Mouse (Mus musculus): ENCODE measurements around the gene Kcnk5. TPM values are rescaled to one million over a fixed set of nuclear protein-coding genes. Genes with fewer than 3 reads are reported as not detected.
A peak's percentile ranks its signal among the peaks of the same experiment; 100 is the strongest.

Gene Kcnk5
- polyA plus RNA-seq, 1 experiment from 2014 or later, result 6.2 TPM

DNA sequence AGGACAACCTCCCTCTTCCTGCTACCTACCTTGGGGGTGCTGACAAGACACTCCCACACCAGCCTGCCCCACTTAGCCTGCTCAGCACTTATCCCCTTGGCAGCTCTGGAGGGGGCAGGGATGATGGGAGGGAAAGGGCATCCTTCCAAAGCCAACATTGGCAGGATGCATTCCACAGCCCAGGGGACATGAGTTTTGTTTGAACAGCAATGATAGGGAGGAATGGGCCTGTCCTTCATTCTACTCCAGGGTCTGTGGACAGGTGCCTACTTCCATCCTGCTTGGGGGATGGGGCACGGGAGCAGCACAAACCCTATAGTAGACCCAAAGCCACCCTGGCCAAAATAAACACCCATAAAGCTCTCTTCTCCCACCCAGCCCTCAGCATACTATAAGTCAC lies 16.2 kb downstream of the Kcnk5 start:
- Histone ChIP-seq H3K4me2 (no peak overlapping the region), H3K4me3 (replicated peaks) (no peak overlapping the region), H3K36me3 (0 out of 2 replicates have a peak, but pooled peaks cover 12% of the 10 kb centered on the region), H3K27me3 (no peaks in the 10 kb centered on the region), H3K4me1 (replicated peaks) (peaks cover 93% of the 10 kb centered on the region), H3K9me3 (replicated peaks) (no peaks in the 10 kb centered on the region), H3K9ac (no peak overlapping the region), H3K27ac (no peak overlapping the region; the same call in 1 of the 2 replicates)
- 67% methylated on average over 1 of the region's 1 CpGs for WGBS (ENCODE audit: insufficient replicate concordance)
- no peak for DNase-seq
- 0 out of 2 replicates have a peak, but pooled peaks have one; percentile 22 for ATAC-seq (ENCODE audit: low read depth)

DNA sequence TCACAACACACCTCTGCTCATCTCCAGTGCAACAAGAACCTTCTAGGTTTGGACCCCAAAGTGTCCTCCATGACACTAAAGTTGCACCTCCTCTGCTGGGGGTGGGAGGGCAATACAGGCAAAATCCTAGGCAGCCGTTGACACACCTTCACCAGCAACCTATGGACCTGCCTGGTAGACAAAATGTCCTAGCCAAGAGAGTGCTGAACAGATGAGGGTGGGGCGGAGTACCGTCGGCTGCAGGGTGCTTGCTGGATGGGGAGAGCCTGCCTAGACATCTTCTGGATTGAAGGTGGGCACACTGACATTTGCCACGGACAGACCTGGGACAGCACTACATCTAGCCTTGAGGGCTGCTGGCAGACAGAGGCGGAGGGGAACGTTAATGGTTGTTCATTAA lies 17.2 kb downstream of the Kcnk5 start:
- no peaks in the 10 kb centered on the region for H3K27me3 ChIP-seq
- H3K27ac ChIP-seq, result no peak overlapping the region
- peaks cover 92% of the 10 kb centered on the region for H3K4me1 ChIP-seq (replicated peaks)
- 0 out of 2 replicates have a peak, but pooled peaks cover 9% of the 10 kb centered on the region for H3K36me3 ChIP-seq
- H3K9me3 ChIP-seq (replicated peaks), result no peaks in the 10 kb centered on the region
- 74% methylated on average over 7 of the region's 7 CpGs for WGBS (ENCODE audit: insufficient replicate concordance)
- no peak for DNase-seq
- ATAC-seq (ENCODE audit: low read depth), result 0 out of 2 replicates have a peak, but pooled peaks have one; percentile 13
- no peak overlapping the region for H3K4me3 ChIP-seq (replicated peaks)
- H3K9ac ChIP-seq, result no peak overlapping the region
- H3K4me2 ChIP-seq, result no peak overlapping the region

DNA sequence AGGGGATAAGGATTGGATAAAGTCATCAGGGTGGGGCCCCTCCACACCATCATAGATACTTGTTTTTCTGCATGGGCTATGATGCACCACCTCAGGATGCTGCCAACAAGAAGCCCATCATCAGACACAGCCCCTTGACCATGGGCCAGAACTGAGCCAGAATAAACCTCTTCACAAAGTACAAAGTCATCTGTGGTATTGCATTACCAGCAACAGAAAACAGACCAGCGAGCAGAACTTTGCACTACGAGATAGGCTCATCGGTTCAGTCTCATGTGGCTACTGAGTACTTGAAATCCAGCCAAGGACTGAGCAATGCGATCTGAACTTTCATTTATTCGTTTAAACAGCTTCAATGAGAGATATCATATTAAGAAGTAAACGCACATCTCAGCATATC lies 18.9 kb downstream of the Kcnk5 start:
- ATAC-seq (ENCODE audit: low read depth), result 0 out of 2 replicates have a peak, but pooled peaks have one; percentile 29
- Histone ChIP-seq H3K9ac (no peak overlapping the region), H3K36me3 (peaks cover 7% of the 10 kb centered on the region; the same call in 1 of the 2 replicates), H3K4me3 (replicated peaks) (no peak overlapping the region), H3K4me1 (replicated peaks) (peaks cover 82% of the 10 kb centered on the region), H3K27ac (0 out of 2 replicates have a peak overlapping the region, but pooled peaks have one; percentile 34), H3K4me2 (no peak overlapping the region), H3K27me3 (no peaks in the 10 kb centered on the region), H3K9me3 (replicated peaks) (no peaks in the 10 kb centered on the region)
- WGBS (ENCODE audit: insufficient replicate concordance), result 73% methylated on average over 6 of the region's 6 CpGs
- DNase-seq, result no peak

DNA sequence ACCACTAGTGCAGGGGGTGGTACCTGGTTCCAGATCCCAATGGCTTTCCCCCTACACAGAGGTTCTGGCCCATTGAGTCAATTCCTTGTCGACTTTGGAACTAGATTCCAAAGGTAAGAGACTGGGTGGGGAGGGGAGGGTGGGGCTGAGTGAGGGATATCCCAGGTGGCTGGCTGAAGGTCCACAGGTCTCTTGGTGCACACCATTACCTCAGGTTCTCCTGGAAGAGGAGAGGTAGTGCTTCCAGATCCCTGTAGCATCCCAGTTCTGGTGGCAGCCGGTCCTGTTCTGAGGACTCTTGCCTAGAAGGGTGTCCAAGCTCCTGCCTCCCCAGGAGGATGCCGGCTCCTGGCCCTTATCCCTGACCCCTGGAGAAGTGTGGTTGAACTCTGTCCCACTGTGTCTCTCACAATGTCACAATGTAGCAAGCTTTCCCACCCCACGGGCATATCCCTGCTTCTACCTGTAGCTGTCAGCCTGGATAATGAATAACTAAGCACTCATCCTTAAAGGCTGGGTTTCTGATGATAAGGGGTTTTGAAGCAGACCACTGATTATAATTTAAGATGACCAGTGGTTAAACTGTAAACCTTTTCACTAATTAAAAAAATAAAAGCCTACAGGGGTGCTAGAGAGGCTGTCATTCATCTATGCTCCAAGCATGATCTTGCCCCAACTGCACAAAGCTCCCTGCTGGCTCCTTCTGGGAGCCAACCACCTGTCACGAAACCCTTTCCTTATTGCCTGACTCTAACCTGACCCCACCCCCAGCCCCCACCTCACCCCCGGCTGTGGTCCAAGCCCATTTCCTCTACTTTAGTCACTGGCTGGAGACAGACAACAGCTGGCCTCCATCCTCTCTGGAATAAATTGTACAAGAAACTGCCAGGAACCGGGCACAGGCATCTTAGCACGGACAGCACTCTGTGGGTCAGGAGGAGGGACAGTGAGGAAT lies 22.6 kb downstream of the Kcnk5 start:
- peaks cover 67% of the 10 kb centered on the region for H3K4me1 ChIP-seq (replicated peaks)
- DNase-seq, result no peak
- H3K9ac ChIP-seq, result no peak overlapping the region
- H3K36me3 ChIP-seq, result peaks cover 2% of the 10 kb centered on the region; the same call in 1 of the 2 replicates
- H3K27me3 ChIP-seq, result no peaks in the 10 kb centered on the region
- 61% methylated on average over 8 of the region's 8 CpGs for WGBS (ENCODE audit: insufficient replicate concordance)
- ATAC-seq (ENCODE audit: low read depth), result no peak
- no peak overlapping the region for H3K4me2 ChIP-seq
- H3K9me3 ChIP-seq (replicated peaks), result no peaks in the 10 kb centered on the region
- no peak overlapping the region for H3K4me3 ChIP-seq (replicated peaks)
- no peak overlapping the region for H3K27ac ChIP-seq

DNA sequence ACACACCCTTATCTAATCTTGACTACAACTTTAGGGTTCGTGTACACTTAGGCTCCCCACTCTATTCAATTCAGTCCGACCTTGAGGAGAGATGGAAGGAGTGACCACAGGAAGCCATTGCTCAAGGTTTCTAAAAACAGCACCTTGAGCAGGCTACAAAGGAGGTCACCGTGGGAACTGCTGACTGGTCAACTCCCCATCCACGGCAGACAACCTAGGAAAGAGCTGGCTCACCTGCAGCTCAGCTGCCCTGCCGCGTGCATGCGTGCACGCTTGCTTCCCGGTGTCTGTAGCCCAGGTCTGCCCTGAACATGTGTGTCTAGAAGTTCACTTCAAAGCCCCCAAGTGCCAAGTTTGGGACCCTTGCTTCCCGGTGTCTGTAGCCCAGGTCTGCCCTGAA lies 24.0 kb downstream of the Kcnk5 start:
- H3K9me3 ChIP-seq (replicated peaks), result no peaks in the 10 kb centered on the region
- no peak overlapping the region for H3K4me3 ChIP-seq (replicated peaks)
- H3K36me3 ChIP-seq, result peaks cover 2% of the 10 kb centered on the region; the same call in 1 of the 2 replicates
- peaks cover 54% of the 10 kb centered on the region for H3K4me1 ChIP-seq (replicated peaks)
- no peak overlapping the region for H3K4me2 ChIP-seq
- H3K9ac ChIP-seq, result no peak overlapping the region
- H3K27ac ChIP-seq, result no peak overlapping the region
- 71% methylated on average over 10 of the region's 10 CpGs for WGBS (ENCODE audit: insufficient replicate concordance)
- no peaks in the 10 kb centered on the region for H3K27me3 ChIP-seq
- DNase-seq, result no peak
- no peak for ATAC-seq (ENCODE audit: low read depth)

DNA sequence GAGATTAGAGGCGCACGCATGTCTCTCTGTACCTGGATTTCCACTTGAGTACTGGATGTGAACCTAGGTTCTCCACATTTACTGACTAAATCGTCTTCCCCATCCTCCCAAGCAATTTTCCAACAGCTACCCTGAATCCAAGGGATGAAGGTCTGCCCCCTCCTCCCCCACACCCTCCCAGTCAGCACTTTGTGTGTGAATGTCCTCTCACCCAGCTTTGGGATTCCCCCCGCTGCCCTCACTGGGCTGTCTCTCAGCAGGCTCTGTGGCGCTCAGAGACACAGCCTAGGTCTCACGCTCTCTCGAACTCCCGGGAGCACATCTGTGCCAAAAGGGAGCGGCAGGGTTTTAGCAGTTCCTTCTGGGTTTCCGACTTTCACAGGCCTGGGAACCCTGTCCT lies 25.9 kb downstream of the Kcnk5 start:
- WGBS (ENCODE audit: insufficient replicate concordance), result 78% methylated on average over 10 of the region's 10 CpGs
- DNase-seq (no peak), ATAC-seq (ENCODE audit: low read depth) (no peak)
- H3K4me3 ChIP-seq (replicated peaks), result no peak overlapping the region
- H3K27me3 ChIP-seq, result no peaks in the 10 kb centered on the region
- no peaks in the 10 kb centered on the region for H3K9me3 ChIP-seq (replicated peaks)
- peaks cover 38% of the 10 kb centered on the region for H3K4me1 ChIP-seq (replicated peaks)
- peaks cover 2% of the 10 kb centered on the region; the same call in 1 of the 2 replicates for H3K36me3 ChIP-seq
- no peak overlapping the region for H3K9ac ChIP-seq
- H3K27ac ChIP-seq, result no peak overlapping the region
- no peak overlapping the region for H3K4me2 ChIP-seq

DNA sequence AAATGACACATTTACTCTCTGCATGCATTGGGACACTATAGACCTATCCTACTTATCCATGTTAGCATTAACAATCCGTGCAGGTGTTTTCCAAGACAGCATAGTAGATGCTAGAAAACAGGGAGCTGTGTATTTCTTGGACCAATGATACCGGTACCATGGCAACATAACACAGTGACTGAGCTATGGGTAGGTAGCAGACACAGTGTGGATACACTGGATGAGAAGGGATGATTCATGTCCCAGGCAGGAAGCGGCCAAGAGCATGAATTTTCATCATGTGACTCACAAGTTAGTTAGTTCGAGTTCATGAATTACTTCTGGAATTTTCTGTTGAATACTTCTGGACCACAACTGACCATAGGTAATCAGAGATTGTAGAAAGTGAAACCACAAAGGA lies 26.7 kb downstream of the Kcnk5 start:
- Histone ChIP-seq H3K36me3 (peaks cover 2% of the 10 kb centered on the region; the same call in 1 of the 2 replicates), H3K27me3 (no peaks in the 10 kb centered on the region), H3K27ac (no peak overlapping the region), H3K9me3 (replicated peaks) (no peaks in the 10 kb centered on the region), H3K4me3 (replicated peaks) (no peak overlapping the region), H3K4me1 (replicated peaks) (peaks cover 31% of the 10 kb centered on the region), H3K9ac (no peak overlapping the region), H3K4me2 (no peak overlapping the region)
- WGBS (ENCODE audit: insufficient replicate concordance), result 66% methylated on average over 4 of the region's 4 CpGs
- DNase-seq (no peak), ATAC-seq (ENCODE audit: low read depth) (no peak)

DNA sequence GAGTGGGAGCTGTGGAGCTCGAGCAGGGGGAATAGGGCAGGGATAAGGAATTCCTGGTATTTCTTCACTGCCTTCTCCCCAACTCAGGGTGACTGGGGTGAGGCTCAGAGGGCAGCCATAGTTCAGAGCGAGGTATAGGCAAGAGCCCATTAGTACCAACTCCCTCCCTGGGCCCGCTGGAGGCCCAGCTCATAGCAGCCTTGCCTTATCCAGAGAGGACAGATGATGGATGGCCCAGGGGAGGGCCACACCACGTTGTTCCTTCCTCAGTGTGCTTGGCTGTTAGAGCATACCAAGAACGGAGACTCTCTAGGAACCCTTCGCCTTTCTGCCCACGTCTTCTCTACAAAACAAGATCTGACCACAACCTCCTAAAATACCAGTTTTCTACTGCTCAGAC lies 27.4 kb downstream of the Kcnk5 start:
- Histone ChIP-seq H3K9ac (no peak overlapping the region), H3K4me2 (no peak overlapping the region), H3K9me3 (replicated peaks) (no peaks in the 10 kb centered on the region), H3K36me3 (peaks cover 2% of the 10 kb centered on the region; the same call in 1 of the 2 replicates), H3K4me3 (replicated peaks) (no peak overlapping the region), H3K27me3 (no peaks in the 10 kb centered on the region), H3K4me1 (replicated peaks) (peaks cover 30% of the 10 kb centered on the region), H3K27ac (no peak overlapping the region)
- DNase-seq, result no peak
- WGBS (ENCODE audit: insufficient replicate concordance), result 47% methylated on average over 7 of the region's 7 CpGs
- ATAC-seq (ENCODE audit: low read depth), result peak; percentile 41; the same call in 1 of the 2 replicates

DNA sequence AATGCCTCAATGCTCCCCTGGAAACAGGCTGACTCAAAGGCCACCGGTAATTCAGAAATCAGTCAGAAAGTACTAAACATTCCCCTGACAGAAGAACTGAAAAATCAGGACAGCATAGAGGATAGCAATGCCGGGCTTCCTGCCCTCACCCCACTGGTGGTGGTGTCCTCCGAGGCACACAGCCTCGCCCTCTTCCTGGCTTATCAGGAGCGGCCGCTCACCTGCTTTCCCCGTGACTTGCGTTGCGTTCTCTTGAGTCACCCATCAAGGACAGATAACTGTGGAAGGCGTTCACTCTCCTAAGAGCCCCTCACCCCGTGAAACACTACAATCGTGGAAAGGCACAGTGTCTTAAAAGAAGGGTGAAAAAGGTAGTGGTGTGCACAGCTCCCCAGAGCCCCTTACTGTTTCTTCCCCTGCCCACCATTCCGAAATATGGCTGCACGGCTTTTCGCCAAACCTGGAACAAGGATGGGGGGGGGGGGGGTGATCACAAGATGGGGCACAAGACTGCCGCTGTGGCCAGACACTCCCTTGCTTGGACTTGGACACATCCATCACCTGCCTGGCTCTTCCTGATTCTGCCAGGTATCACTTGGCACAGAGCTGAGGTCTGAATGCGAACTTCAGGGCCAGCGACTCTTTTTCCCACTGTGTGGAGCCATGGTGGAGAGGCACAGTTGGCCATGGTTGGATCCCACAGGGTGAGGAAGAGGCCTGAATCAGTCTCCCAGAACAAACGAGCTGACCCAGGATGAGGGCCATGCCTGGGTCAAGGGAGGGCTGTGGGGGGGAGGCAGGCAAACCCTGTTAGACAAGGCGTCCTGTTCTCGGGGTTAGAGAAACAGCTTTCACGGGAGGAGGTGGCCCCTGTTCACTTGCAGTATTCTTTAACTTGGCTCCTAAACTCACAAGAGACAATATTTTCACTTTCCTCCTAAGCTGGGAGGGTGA lies 32.2 kb downstream of the Kcnk5 start:
- H3K36me3 ChIP-seq, result peaks cover 21% of the 10 kb centered on the region
- peaks cover 14% of the 10 kb centered on the region for H3K4me1 ChIP-seq (replicated peaks)
- no peak overlapping the region for H3K9ac ChIP-seq
- 61% methylated on average over 22 of the region's 22 CpGs for WGBS (ENCODE audit: insufficient replicate concordance)
- H3K27me3 ChIP-seq, result no peaks in the 10 kb centered on the region
- no peak overlapping the region for H3K4me3 ChIP-seq (replicated peaks)
- H3K9me3 ChIP-seq (replicated peaks), result no peaks in the 10 kb centered on the region
- DNase-seq (no peak), ATAC-seq (ENCODE audit: low read depth) (no peak)
- H3K4me2 ChIP-seq, result no peak overlapping the region
- H3K27ac ChIP-seq, result no peak overlapping the region

DNA sequence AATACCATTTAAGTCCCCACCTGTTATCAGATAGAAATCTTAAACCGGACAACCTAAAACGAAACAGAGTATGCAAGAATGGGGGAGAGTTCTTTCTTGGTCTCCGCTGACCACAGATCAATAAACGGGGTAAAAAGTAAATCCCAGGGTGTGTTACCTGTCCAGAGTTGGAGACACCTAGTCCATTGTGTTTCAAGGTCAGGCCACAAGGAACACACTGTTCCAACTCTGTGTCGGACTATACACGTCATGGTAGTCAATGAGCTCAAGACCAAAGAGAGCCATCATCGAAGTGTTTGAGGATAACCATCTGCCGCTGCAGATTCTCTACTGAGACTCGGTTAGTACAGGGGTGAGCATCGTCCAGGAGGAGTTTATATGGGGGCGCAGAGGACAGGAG lies 33.1 kb downstream of the Kcnk5 start:
- no peak overlapping the region for H3K9ac ChIP-seq
- no peak overlapping the region for H3K27ac ChIP-seq
- no peaks in the 10 kb centered on the region for H3K9me3 ChIP-seq (replicated peaks)
- no peak for ATAC-seq (ENCODE audit: low read depth)
- H3K4me3 ChIP-seq (replicated peaks), result no peak overlapping the region
- no peak overlapping the region for H3K4me2 ChIP-seq
- peaks cover 9% of the 10 kb centered on the region for H3K4me1 ChIP-seq (replicated peaks)
- 88% methylated on average over 11 of the region's 11 CpGs for WGBS (ENCODE audit: insufficient replicate concordance)
- H3K27me3 ChIP-seq, result no peaks in the 10 kb centered on the region
- no peak for DNase-seq
- peaks cover 30% of the 10 kb centered on the region for H3K36me3 ChIP-seq

DNA sequence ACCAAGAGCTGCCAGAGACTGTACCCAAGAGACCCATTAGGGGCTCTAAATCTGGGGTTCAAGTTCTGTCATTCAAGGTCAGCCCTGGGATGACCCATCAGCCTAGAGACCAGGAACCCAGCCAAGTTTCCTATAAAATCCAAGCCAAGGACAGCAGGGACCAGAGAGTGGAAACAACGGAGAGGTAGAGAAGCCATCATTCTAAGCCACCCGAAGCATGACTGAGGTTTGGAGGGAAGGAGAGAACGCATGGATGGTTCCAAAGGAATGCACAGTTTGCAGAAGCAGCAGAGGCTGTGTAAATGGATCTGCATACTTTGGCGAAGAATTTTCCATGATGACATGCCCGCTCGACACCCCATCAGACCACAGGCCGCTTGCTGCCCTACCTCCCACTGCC lies 33.8 kb downstream of the Kcnk5 start:
- DNase-seq (no peak), ATAC-seq (ENCODE audit: low read depth) (no peak)
- peaks cover 37% of the 10 kb centered on the region for H3K36me3 ChIP-seq
- 86% methylated on average over 7 of the region's 7 CpGs for WGBS (ENCODE audit: insufficient replicate concordance)
- no peak overlapping the region for H3K27ac ChIP-seq
- H3K9ac ChIP-seq, result no peak overlapping the region
- H3K27me3 ChIP-seq, result no peaks in the 10 kb centered on the region
- H3K4me2 ChIP-seq, result no peak overlapping the region
- H3K4me1 ChIP-seq (replicated peaks), result peaks cover 9% of the 10 kb centered on the region
- no peak overlapping the region for H3K4me3 ChIP-seq (replicated peaks)
- H3K9me3 ChIP-seq (replicated peaks), result no peaks in the 10 kb centered on the region
